Mouse (Mus musculus): ENCODE results near the gene Dnaja4.
"Not testable (repeated sequence)": the region's sequence is repeated elsewhere in the genome, so short reads cannot be mapped to it uniquely, and the experiment has no call there.

Gene Dnaja4

GRCm38 (mm10) chr9:54698318-54699086 is at the start of gene Dnaja4:
Gene Dnaja4, plus strand, starts transcription at chr9:54698873.
- in situ Hi-C loops (cut with MseI, MboI) = no loop called here

GRCm38 (mm10) chr9:54649360-54649759 is 49.3 kb upstream of the Dnaja4 start:
- in situ Hi-C loops (cut with MseI, MboI) = no loop called here

- in situ Hi-C loops (cut with MseI, MboI) = no loop called here
Measured at GRCm38 (mm10) chr9:54652778-54653177, 45.9 kb upstream of the Dnaja4 start.

- in situ Hi-C loops (cut with MseI, MboI) = no loop called here
Measured at GRCm38 (mm10) chr9:54655846-54656245, 42.8 kb upstream of the Dnaja4 start.

- in situ Hi-C loops (cut with MseI, MboI) = no loop called here
Measured at GRCm38 (mm10) chr9:54656402-54656801, 42.3 kb upstream of the Dnaja4 start.

GRCm38 (mm10) chr9:54658773-54659172 is 39.9 kb upstream of the Dnaja4 start:
- in situ Hi-C loops (cut with MseI, MboI) = no loop called here

GRCm38 (mm10) chr9:54661605-54662377 is 36.9 kb upstream of the Dnaja4 start, which contains the start of gene Acsbg1:
Gene Acsbg1, minus strand, starts transcription at chr9:54661870.
- in situ Hi-C loops (cut with MseI, MboI) = no loop called here

GRCm38 (mm10) chr9:54664358-54664757 is 34.3 kb upstream of the Dnaja4 start:
- in situ Hi-C loops (cut with MseI, MboI) = no loop called here

GRCm38 (mm10) chr9:54666116-54666515 is 32.6 kb upstream of the Dnaja4 start:
- in situ Hi-C loops (cut with MseI, MboI) = no loop called here

- in situ Hi-C loops (cut with MseI, MboI) = no loop called here
Measured at GRCm38 (mm10) chr9:54668455-54668854, 30.2 kb upstream of the Dnaja4 start.

- in situ Hi-C loops (cut with MseI, MboI) = loop anchor here (5.0 to 10.0 kb wide), 2 partner anchors 50 to 117 kb away; no protein-coding TSS in a partner anchor
Measured at GRCm38 (mm10) chr9:54671962-54672361, 26.7 kb upstream of the Dnaja4 start.

GRCm38 (mm10) chr9:54673887-54674286 is 24.8 kb upstream of the Dnaja4 start:
- in situ Hi-C loops (cut with MseI, MboI) = loop anchor here (5.0 to 10.0 kb wide), 2 partner anchors 52 to 119 kb away; no protein-coding TSS in a partner anchor

GRCm38 (mm10) chr9:54676531-54676986 is 22.1 kb upstream of the Dnaja4 start:
- in situ Hi-C loops (cut with MseI, MboI) = loop anchor here in 1 of 2 experiments (5.0 to 10.0 kb wide), 2 partner anchors 59 to 122 kb away; no protein-coding TSS in a partner anchor

GRCm38 (mm10) chr9:54682846-54683245 is 15.8 kb upstream of the Dnaja4 start:
- in situ Hi-C loops (cut with MseI, MboI) = no loop called here

GRCm38 (mm10) chr9:54683814-54684605 is 14.7 kb upstream of the Dnaja4 start:
- in situ Hi-C loops (cut with MseI, MboI) = no loop called here

GRCm38 (mm10) chr9:54687246-54688236 is 11.1 kb upstream of the Dnaja4 start:
- in situ Hi-C loops (cut with MseI, MboI) = no loop called here

GRCm38 (mm10) chr9:54689446-54689845 is 9.2 kb upstream of the Dnaja4 start:
- in situ Hi-C loops (cut with MseI, MboI) = no loop called here

GRCm38 (mm10) chr9:54690697-54691096 is 8.0 kb upstream of the Dnaja4 start:
- in situ Hi-C loops (cut with MseI, MboI) = not testable (repeated sequence)

- in situ Hi-C loops (cut with MseI, MboI) = not testable (repeated sequence)
Measured at GRCm38 (mm10) chr9:54691241-54691805, 7.3 kb upstream of the Dnaja4 start.

- in situ Hi-C loops (cut with MseI, MboI) = no loop called here
Measured at GRCm38 (mm10) chr9:54699087-54699344, 343 bp downstream of the Dnaja4 start.

All from mouse trophoblast stem cell (cell line).